Mouse (Mus musculus) stomach, postnatal 0 days (tissue): ENCODE measurements around the gene Lonrf2.
A peak's percentile ranks its signal among the peaks of the same experiment; 100 is the strongest.

Experiments
- CTCF ChIP-seq: IDR thresholded peaks from 2 replicates; pipeline ENCODE4 v1.5.1; 2016; ENCODE audit warnings: antibody characterized with exemption, low read depth, mild to moderate bottlenecking, moderate library complexity
- EP300 ChIP-seq: optimal IDR thresholded peaks from 2 replicates; pipeline ENCODE3; 2016; ENCODE audit warnings: antibody characterized with exemption

DNA sequence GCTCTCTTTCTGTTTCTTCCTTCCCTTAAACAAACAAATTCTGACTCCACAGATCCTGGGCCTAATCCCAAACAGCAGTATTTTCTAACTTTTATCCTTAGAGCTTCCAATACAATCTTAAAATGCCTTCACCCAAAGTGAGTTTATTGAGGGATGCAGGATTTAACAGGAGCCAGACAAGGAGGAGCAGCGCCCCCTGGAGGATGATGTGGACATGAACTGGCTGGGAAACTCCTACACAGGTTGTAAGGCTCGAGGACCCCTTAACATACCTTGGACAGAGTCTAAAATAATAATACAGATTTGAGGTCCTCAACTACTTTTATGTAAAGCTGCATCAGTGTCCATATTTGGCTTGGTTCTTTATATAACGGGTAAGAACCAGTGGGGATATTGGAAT is 19.7 kb upstream of the Lonrf2 start:
- peak; percentile 80 for TF ChIP-seq CTCF
- no peak for TF ChIP-seq EP300
